Mouse (Mus musculus): ENCODE data around the gene Fgr.
"Not testable (repeated sequence)": the region's sequence is repeated elsewhere in the genome, so short reads cannot be mapped to it uniquely, and the experiment has no call there.

The Fgr gene

GRCm38 (mm10) chr4:132973814-132974398, at the start of gene Fgr:
Gene Fgr, plus strand, starts transcription at chr4:132974095.
- DNase-seq (ENCODE audit: low spot score), result no peak

GRCm38 (mm10) chr4:132926520-132926919, 47.4 kb upstream of the Fgr start:
- DNase-seq (ENCODE audit: low spot score), result not testable (repeated sequence)

GRCm38 (mm10) chr4:132930784-132931183, 43.1 kb upstream of the Fgr start:
- DNase-seq (ENCODE audit: low spot score), result no peak

GRCm38 (mm10) chr4:132932752-132933404, 41.0 kb upstream of the Fgr start:
- DNase-seq (ENCODE audit: low spot score), result no peak

- no peak for DNase-seq (ENCODE audit: low spot score)
Measured at GRCm38 (mm10) chr4:132934639-132935038, 39.3 kb upstream of the Fgr start.

GRCm38 (mm10) chr4:132938181-132938941, 35.5 kb upstream of the Fgr start:
- DNase-seq (ENCODE audit: low spot score), result no peak

- no peak for DNase-seq (ENCODE audit: low spot score)
Measured at GRCm38 (mm10) chr4:132939421-132940127, 34.3 kb upstream of the Fgr start.

GRCm38 (mm10) chr4:132941012-132941729, 32.7 kb upstream of the Fgr start:
- DNase-seq (ENCODE audit: low spot score), result no peak

GRCm38 (mm10) chr4:132943088-132943487, 30.8 kb upstream of the Fgr start:
- DNase-seq (ENCODE audit: low spot score), result no peak

GRCm38 (mm10) chr4:132944106-132944505, 29.8 kb upstream of the Fgr start:
- DNase-seq (ENCODE audit: low spot score), result no peak

GRCm38 (mm10) chr4:132944776-132945175, 29.1 kb upstream of the Fgr start:
- DNase-seq (ENCODE audit: low spot score), result no peak

- peak; percentile 75 for DNase-seq (ENCODE audit: low spot score)
Measured at GRCm38 (mm10) chr4:132945261-132946046, 28.4 kb upstream of the Fgr start.

- DNase-seq (ENCODE audit: low spot score), result no peak
Measured at GRCm38 (mm10) chr4:132946047-132947001, 27.6 kb upstream of the Fgr start.

GRCm38 (mm10) chr4:132949882-132950532, 23.9 kb upstream of the Fgr start:
- DNase-seq (ENCODE audit: low spot score), result no peak

GRCm38 (mm10) chr4:132950999-132951398, 22.9 kb upstream of the Fgr start:
- no peak for DNase-seq (ENCODE audit: low spot score)

- no peak for DNase-seq (ENCODE audit: low spot score)
Measured at GRCm38 (mm10) chr4:132954530-132955394, 19.1 kb upstream of the Fgr start.

- DNase-seq (ENCODE audit: low spot score), result no peak
Measured at GRCm38 (mm10) chr4:132955395-132955791, 18.5 kb upstream of the Fgr start.
